Mouse (Mus musculus) liver, adult 10 weeks (tissue): ENCODE results near the gene Txlnb. TPM values are rescaled to one million over a fixed set of nuclear protein-coding genes. Genes with fewer than 3 reads are reported as not detected.

ENCODE experiments used
- polyA plus RNA-seq: library from polyadenylated mRNA; stranded (reverse); fragments of 350-450 nt; fragmentation: Illumina TruSeq; extraction: RNeasy Lipid Tissue Mini Kit (QIAGEN cat#74804); gene quantifications from one replicate; pipeline ENCODE4 v1.2.3, GENCODE M21; 2014; ENCODE audit warnings: low read depth, low replicate concordance

The Txlnb gene
- polyA plus RNA-seq, result 0.16 TPM

DNA sequence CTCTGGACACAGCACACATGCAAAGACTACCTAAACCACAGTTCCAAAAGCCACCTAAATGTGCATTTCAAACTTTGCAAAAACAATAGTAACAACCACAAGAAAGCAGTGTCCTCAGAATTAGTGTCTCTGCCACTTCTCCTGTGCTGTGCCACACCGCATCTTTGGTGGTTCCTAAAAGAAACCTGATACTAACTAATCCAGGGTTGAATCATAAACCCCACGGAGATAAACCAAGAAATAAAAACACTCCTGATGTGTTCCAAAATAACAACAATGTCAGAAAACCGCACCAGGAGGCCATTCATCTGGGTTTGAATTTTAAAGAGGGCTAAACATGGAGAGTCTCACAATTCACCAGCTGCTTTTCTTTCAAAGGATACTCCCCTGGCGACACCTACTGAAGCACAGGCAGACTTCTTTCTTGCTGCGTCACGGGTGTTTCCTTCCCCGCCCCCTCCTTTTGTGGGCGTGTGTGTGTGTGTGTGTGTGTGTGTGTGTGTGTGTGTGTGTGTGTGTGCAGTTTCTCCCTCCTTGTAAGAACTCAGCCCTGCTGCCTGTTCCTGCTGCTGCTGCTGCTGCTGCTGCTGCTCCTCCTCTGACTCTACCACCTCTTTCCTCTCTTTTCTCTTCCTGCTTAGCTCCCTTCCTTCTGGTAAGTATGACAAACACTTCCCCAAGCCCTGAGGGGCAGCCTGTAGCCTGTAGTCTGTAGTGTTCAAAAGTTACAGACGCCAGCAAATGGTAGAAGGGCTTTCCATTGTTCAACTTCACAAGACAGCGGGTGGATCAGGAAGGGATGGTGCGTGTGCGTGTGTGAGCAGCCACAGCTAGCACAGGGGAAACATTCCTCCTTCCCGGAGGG is at the start of gene Txlnb:
Gene Txlnb (plus strand): TSS at position 460 of the 865 bp plus-strand sequence.

Other genes starting within 250 kb of the Txlnb start
- 38.0 TPM for gene Cited2, start 73.0 kb upstream of the Txlnb start, polyA plus RNA-seq
- 50.2 TPM for gene Heca, start 151.8 kb downstream of the Txlnb start, polyA plus RNA-seq
- gene Abracl, start 227.1 kb downstream of the Txlnb start, polyA plus RNA-seq, result 46.5 TPM